Mouse (Mus musculus) MN1 (cell line): ENCODE data around the gene Ajap1.

Experiments
- DNase-seq: peaks from one replicate; pipeline ENCODE4 v3.0.0-alpha.2; 2016; ENCODE audit warnings: low spot score

Gene Ajap1

DNA sequence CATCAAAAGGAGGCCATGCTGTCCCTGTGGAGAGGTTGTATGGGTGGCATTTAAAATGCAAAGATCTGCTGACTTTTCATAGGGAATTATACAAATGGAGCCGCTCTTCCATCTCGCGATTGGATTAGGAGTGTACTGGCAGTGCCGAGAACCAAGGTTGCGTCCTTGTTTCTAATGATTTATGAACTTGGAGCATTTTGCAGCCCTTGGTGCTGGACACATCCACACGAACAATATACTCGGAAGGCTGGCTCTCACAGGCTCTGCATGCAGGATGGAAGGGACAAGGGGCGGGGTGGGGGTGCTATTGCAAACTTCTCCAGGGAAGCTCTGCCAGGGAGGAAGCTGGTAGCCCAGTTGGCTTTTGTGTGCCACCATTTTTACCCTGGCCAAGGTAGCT, 31.1 kb downstream of the Ajap1 start:
- DNase-seq: no peak

GRCm38 (mm10) chr4:153442522-153442921, 40.1 kb downstream of the Ajap1 start:
- no peak for DNase-seq

DNA sequence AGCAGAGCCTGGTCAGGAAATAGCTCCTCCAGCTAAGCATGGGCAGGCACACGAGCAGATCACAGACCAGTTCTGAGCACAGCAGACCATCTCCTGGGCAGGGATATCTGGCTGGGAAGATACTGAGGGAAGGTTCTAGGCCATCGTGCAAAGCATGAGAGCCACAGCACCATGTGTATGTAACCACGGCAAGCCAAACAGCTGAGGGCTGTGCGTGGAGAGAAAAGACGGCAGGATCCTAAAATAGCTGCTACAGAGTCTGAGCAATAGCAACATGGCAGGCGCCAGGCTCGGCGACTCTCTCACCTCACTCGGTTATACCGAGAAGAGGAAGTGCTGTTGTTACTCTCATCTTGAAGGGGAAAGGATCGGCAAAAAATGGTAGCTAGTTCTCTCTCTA, 42.7 kb downstream of the Ajap1 start:
- DNase-seq: no peak

GRCm38 (mm10) chr4:153439031-153439430, 43.6 kb downstream of the Ajap1 start:
- no peak for DNase-seq

GRCm38 (mm10) chr4:153437196-153437595, 45.4 kb downstream of the Ajap1 start:
- DNase-seq: no peak

DNA sequence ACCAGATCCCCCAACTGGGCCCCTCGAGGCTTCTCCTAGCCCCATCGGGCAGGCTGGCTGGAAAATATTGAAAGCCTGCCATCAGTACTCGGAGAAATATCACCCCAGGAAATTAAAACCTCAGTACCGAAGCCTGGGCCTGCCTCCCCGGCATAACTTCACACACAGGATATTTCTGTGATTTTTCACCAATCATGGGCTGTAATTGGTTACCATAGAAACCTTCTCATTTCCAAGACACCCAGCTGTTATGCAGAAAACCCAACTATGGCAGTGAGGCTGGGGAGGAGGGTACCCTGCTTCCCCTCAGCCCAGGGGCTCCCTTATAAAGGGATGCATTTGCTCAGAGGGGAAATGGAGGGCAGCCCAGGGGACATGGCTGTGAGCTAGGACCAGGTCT, 46.7 kb downstream of the Ajap1 start:
- DNase-seq: no peak

DNA sequence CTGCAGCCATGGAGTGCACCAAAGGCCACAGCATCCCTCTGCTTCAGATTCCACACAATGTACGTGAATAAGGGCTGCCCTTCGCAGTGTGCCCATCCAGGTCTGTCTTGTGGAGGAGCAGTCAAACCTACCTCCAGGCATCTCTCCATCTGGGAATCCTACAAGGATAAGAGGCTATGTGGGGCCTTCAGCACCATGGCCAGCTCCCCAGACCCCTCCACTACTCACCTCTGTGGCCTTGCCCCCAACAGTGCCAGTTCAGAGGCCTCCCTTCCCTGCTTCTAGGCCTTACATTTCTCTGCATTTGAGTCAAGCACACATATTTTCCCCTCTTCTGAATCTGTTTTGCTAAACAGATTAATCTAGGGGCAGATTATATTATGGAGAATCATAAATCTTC, 52.6 kb downstream of the Ajap1 start:
- DNase-seq: no peak

- no peak for DNase-seq
These were observed 56.5 kb downstream of the Ajap1 start for GRCm38 (mm10) chr4:153425961-153426656.

DNA sequence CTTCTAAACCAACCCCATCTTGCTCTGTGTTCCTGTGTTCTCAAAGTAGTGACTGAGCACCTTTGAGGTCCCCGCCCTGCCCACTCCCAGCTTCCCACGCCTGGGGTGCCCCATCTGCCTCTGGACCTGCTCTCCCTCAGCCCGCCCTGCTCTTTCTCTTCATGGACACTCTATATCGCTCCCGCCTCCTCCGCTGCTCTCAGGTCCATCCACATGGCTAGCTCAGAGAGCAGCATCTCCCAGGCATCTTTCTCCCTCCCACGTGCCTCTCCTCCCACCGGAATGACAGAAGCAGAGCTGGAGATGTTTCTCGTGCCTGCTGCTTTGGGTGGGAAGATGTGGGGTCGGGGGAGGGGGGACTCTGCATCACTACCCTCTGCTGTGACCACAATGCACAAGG, 58.3 kb downstream of the Ajap1 start:
- no peak for DNase-seq

DNA sequence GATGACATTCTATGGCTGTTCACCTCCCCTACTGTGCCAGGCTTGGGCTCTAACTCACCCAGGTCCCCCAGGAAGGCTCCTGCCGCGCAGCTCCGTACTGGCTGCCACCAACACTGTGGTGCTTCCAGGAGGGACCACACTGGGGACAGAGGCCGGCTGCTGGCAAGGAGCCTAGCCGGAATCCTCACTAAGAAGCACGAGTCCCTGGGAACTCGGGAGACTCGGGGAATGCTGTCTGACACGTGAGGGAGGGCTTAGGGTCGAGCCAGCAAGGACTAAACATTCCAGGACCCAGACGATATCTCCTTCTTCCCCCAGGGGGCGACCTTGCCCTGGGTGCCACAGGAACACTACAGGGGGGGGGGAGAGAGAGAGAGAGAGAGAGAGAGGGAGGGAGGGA, 64.7 kb downstream of the Ajap1 start:
- no peak for DNase-seq

DNA sequence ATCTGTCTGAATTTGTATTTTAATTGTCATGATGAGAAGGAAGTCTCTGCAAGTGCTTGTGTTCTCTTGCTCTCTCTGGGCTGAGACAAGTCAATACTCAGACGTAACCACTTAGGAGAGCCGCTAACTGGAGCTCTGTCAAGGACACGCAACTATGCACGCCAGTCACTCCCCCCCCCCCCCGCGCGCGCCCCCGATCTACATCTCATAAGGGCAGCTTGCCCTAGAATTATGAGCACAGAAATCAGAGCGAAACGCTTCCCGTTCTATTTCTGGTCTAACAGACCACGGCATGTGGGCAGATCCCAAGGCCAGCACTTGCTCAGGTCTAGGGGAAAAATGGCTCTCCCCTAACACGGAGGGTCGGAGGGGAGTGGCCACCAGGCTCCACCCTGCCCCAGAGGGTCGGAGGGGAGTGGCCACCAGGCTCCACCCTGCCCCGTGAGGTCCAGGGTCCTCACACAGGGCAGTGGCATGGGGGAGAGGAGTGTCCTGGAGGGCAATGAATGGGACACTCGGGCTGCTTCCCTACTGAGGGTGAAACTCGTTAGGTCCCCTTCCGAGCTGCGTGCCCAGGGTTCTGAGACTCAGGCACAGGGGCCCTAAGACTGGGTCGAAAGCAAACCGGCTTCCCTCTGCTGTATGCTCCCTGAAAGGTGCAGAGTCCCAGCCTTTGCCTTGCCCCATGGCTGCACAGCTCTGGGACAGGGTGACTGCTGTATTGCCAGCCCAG, 65.3 kb downstream of the Ajap1 start:
- DNase-seq: no peak

DNA sequence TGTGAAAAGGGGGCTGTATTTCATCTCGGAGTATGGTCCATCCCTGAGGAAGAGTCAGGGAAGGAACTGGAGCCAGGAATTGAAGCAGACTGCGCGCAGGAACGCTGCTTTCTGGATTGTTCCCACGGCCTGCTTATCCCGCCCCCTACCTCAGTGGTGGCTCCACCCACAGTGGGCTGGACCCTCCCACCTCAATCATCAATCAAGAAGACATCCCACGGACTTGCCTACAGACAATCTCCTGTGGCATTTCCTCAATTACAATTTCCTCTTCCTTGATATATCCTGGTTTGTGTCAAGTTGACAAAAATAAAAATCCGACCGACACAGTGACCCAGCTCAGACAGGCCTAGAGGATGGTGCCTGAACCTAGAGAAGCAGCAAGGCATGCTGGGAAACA, 66.5 kb downstream of the Ajap1 start:
- DNase-seq: no peak

DNA sequence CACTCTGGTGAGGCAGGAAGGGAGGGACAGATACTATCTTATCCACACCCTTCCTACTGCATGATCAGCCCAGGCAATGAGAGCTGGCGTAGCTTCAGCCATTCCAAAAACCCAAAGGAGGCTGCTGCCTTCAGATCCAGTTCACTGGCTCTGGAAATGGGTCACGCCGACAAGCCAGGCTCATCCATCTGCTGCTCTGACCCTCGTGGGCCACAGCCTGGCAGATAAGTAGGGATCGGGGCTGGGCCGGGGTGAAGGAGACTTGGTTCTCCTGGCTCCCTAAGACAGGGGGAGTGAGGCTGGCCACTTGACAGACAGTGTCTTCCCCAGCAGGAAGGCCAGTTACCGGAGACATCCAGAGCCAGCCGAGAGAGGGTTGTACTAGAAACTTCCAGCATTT, 84.2 kb downstream of the Ajap1 start:
- DNase-seq: no peak

DNA sequence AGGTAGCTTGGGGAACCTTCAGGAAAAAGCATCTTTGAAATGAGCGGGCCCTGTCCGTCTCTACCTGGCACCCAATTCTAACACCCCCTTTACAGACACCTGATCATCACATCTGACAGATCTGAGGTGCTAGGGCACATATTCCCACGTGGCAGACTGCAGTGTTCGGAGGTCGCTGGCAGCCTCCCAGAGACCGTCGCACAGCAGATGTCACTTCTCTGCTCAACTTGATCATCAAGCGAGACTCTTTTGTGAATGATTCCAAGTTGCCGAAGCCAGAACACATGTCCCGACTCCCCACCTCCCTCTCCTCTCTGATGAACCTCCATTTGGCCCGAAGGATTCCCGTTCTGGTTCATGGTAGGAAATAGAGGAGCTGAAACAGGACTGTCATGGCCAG, 95.1 kb downstream of the Ajap1 start:
- DNase-seq: no peak

- DNase-seq: no peak
These were observed 101.2 kb downstream of the Ajap1 start for GRCm38 (mm10) chr4:153381433-153381832.

- no peak for DNase-seq
These were observed 101.7 kb downstream of the Ajap1 start for GRCm38 (mm10) chr4:153380885-153381284.

- no peak for DNase-seq
These were observed 104.6 kb downstream of the Ajap1 start for GRCm38 (mm10) chr4:153377981-153378380.

DNA sequence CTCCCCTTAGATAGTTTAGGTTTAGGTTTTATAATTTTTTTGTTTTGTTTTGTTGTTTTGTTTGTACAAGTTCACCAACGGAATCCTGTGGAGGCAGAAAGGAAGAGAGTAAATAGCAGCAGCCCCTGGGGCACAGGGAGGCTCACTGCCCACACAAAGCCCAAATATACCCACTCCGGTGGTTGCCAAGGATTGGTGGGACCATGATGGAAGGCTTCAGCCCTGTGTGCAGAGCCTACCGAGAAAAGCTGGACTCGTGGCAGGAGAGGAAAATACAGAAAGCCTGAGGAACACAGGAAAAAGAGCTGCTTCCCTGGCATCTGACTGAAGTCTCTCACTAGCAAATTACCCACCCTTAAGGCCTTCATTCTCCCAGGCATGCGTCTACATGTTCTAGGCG, 108.4 kb downstream of the Ajap1 start:
- no peak for DNase-seq

DNA sequence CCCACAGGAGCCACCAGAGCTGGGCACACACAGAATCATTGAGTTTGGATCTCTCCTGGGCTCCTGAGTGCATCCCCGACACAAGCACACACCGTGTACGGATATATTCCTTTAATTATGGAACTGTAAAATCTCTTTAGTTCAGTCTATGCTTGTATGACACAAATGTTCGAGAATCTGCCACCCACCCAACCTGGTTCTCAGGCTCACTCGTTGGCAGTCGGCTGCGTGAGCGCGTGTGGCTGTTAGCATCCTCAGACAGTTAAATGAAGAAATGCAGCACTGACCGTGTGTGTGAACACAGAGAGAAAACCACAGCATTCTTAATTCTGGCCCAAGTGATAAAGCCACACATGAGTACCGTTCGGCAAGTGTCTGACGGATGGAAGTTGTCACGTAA, 109.5 kb downstream of the Ajap1 start:
- DNase-seq: no peak

GRCm38 (mm10) chr4:153368620-153369159, 113.9 kb downstream of the Ajap1 start:
- no peak for DNase-seq

DNA sequence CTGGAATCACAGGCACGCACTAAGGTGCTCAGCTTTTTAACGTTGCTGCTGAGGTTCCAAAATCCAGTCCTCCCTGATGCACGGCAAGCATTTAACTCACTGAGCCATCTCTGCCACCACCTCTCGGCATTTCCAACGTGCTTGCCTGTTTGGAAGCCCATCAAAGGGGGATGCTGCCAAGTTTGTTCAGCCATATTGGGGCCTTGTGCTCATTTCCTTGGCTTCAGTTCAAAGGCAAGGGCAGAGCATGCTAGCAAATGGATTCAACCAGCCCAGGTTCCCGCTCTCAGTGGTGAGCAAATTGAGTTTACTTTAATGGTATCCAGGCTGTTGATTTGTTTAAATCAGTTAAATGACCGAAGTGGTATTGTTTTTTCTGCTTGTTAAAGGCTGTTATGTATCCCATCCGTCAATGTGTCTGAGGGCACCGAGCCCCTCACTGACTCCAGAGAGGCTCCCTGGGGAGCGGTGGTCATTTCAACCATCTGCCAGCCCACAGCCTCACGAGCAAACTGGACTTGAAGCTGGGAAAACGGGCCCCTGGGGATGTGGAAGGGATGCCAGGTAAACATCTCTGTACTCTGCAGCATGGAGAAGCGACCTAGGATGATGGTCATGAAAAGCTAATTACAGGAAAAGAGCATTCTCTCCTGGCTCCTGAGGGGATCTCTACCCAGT, 121.6 kb downstream of the Ajap1 start:
- DNase-seq: no peak

- no peak for DNase-seq
These were observed 124.4 kb downstream of the Ajap1 start for GRCm38 (mm10) chr4:153358243-153358550.

- DNase-seq: no peak
These were observed 124.9 kb downstream of the Ajap1 start for GRCm38 (mm10) chr4:153357539-153358242.
